Mouse (Mus musculus) C2C12 (cell line): ENCODE results near the gene Gm813.

Experiments used
- CTCF ChIP-seq: IDR thresholded peaks from one replicate; pipeline ENCODE4 v1.5.1; 2011; ENCODE audit not compliant: control insufficient read depth, insufficient read depth, insufficient read length
- MAX ChIP-seq: IDR thresholded peaks from one replicate; pipeline ENCODE4 v1.6.1; 2011; ENCODE audit warnings: mild to moderate bottlenecking, control low read depth
- MYOD1 ChIP-seq: IDR thresholded peaks from one replicate; pipeline ENCODE4 v1.6.1; 2011; ENCODE audit warnings: low read depth; ENCODE audit not compliant: control insufficient read depth, insufficient read length
- MYOG ChIP-seq: IDR thresholded peaks from one replicate; pipeline ENCODE4 v1.6.1; 2011; ENCODE audit not compliant: control insufficient read depth, insufficient read length; ENCODE audit errors: extremely low read depth

DNA sequence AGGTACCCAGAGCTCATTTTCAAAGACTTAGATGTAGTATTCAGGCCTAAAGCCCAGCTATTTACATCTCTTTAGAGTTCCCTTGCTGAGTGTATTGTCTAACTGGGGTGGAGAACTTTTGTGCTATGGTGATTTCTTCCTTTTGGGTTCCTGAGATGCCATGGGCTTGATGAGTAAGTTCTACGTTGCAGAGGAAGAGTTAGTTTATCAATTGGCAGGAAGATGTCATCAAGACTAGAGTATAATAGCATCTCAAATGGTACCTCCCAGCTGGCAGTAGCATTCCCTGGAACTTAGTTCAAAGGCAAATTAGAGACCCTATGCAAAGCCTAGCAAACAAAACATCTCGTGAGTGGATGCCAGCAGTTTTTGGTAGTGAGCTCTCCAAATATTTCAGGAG, 19.1 kb upstream of the Gm813 start:
- TF ChIP-seq MYOD1, result no peak
- no peak for TF ChIP-seq CTCF
- no peak for TF ChIP-seq MAX
- TF ChIP-seq MYOG, result no peak
